Mouse (Mus musculus) embryonic facial prominence, embryonic 12.5 days (tissue): ENCODE measurements at regions not wholly inside any gene's neighbourhood (a gene's known extent, or its start where the extent isn't known, plus 50 kb on each side); places are given as distances from the start of the nearest gene placed in this dataset.

ENCODE experiments used
- ATAC-seq: fragments of 200-750 bp; cut with Nextera tagmentation; 2 replicates; pipeline ENCODE4 v1.8.0; 2017; ENCODE audit not compliant: insufficient number of reproducible peaks, insufficient read depth, low FRiP score, low TSS enrichment
- H3K27ac ChIP-seq: fragments of 300-500 bp; sonication (generic); 2 replicates; pipeline ENCODE4 v1.5.1; 2016; ENCODE audit warnings: mild to moderate bottlenecking
- H3K27me3 ChIP-seq: fragments of 300-500 bp; sonication (generic); 2 replicates; pipeline ENCODE4 v1.6.1; 2016; ENCODE audit warnings: mild to moderate bottlenecking, moderate library complexity
- H3K36me3 ChIP-seq: fragments of 300-500 bp; sonication (generic); 2 replicates; pipeline ENCODE4 v1.6.1; 2016; ENCODE audit warnings: mild to moderate bottlenecking
- H3K4me1 ChIP-seq: fragments of 300-500 bp; sonication (generic); 2 replicates; pipeline ENCODE4 v1.6.1; 2016
- H3K4me2 ChIP-seq: fragments of 300-500 bp; sonication (generic); replicated peaks from 2 replicates; pipeline ENCODE4 v1.6.1; 2016; ENCODE audit warnings: mild to moderate bottlenecking, moderate library complexity
- H3K4me3 ChIP-seq: fragments of 300-500 bp; sonication (generic); 2 replicates; pipeline ENCODE4 v1.5.1; 2016; ENCODE audit warnings: mild to moderate bottlenecking
- H3K9ac ChIP-seq: fragments of 300-500 bp; sonication (generic); 2 replicates; pipeline ENCODE4 v1.6.1; 2016; ENCODE audit warnings: mild to moderate bottlenecking, moderate library complexity
- H3K9me3 ChIP-seq: fragments of 300-500 bp; sonication (generic); 2 replicates; pipeline ENCODE4 v1.6.1; 2016; ENCODE audit warnings: mild to moderate bottlenecking, moderate library complexity
- WGBS: fragments of 180-500 bp; shearing (Covaris S2); methylation state at CpG from one replicate; pipeline ENCODE4 v1.1.7; 2016; 5-methylcytosine and 5-hydroxymethylcytosine counted together

DNA sequence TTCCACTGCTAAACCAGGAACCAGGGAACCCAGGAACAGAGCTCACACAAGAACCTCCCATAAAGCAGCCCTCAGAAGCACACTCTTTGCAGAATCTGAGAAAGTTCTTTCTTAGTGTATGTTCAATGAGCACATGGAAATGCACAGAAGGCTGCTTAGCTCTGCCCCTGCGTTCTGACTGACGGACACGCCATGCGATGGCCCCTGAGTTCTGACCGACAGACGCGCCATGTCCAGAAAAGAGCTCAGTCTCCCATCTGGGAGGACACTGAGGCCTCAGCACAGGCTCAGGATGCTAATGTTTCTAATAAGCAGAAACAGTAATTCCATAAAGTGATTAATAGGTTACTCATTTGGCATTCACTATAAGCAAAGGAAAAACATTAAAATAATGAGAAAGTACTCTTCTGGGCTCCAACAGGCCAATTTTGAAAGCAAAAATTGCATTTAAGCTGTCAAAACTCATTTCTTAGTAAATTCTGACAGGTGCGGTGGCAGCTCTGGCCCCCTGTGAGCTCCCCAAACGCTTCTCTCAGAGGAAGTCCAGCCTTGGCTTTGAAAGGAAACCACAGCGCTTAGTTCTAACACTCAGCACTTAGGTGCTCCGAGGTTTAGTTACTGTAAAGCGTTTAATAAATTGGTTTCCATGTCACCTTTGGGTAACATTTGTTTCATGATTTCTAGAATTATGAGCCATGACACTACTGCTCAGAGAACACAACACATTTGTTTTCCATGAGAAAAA, 309.9 kb upstream of the Smim15 start:
- H3K4me2 ChIP-seq, result no peak overlapping the region
- no peak overlapping the region for H3K9ac ChIP-seq
- no peak overlapping the region for H3K27ac ChIP-seq
- no peak overlapping the region for H3K4me3 ChIP-seq
- peaks cover 13% of the 10 kb centered on the region for H3K36me3 ChIP-seq
- ATAC-seq, result no peak
- H3K27me3 ChIP-seq, result no peaks in the 10 kb centered on the region
- no peaks in the 10 kb centered on the region for H3K4me1 ChIP-seq
- 85% methylated on average over 12 of the region's 12 CpGs for WGBS
- H3K9me3 ChIP-seq, result no peaks in the 10 kb centered on the region

DNA sequence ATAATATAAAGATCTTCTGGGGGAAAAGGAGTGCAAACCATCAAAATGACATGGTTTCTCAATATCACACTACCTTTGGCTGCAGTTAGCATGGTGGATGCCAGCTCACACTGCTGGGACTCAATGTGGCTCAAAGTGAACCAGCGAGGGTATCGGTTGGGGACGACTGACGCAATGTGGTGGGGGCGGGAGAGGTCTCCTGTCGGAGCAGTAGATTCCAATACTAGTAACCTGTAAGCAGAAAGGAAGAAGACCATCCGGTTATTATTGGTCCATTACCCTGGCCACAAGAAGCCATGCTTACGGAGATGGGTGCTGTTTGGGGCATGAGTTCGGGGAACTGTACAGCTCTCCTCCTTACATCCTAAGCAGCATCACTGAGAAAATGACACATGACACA, 313.3 kb upstream of the Smim15 start:
- Histone ChIP-seq H3K36me3 (peaks cover 40% of the 10 kb centered on the region), H3K4me2 (no peak overlapping the region), H3K9ac (no peak overlapping the region), H3K4me1 (no peaks in the 10 kb centered on the region), H3K27me3 (no peaks in the 10 kb centered on the region), H3K4me3 (no peak overlapping the region), H3K9me3 (no peaks in the 10 kb centered on the region), H3K27ac (no peak overlapping the region)
- ATAC-seq, result no peak
- 94% methylated on average over 9 of the region's 9 CpGs for WGBS

DNA sequence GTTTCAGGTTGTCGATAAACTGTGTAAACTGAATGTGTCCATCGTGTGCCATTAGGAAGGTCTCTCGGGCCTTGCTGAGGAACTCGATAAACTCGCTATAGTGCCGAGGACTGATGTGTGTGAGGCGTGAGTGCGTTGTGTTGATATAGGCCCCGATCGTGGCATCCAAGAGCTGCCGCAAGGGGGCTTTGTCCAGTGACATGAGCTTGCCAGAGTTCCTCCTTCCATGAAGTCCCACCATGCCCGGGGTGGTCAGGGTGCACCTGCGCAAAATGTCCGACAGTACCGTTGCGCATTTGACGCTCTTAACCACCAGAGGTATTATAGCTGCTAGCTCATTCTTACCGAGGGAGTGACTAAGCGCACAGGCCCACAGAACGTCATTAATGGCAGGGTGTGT, 317.8 kb upstream of the Smim15 start:
- Histone ChIP-seq H3K4me1 (no peaks in the 10 kb centered on the region), H3K4me2 (no peak overlapping the region), H3K36me3 (peaks cover 40% of the 10 kb centered on the region), H3K4me3 (no peak overlapping the region), H3K9me3 (no peaks in the 10 kb centered on the region), H3K27me3 (no peaks in the 10 kb centered on the region), H3K9ac (no peak overlapping the region), H3K27ac (no peak overlapping the region)
- 96% methylated on average over 20 of the region's 20 CpGs for WGBS
- ATAC-seq, result no peak

DNA sequence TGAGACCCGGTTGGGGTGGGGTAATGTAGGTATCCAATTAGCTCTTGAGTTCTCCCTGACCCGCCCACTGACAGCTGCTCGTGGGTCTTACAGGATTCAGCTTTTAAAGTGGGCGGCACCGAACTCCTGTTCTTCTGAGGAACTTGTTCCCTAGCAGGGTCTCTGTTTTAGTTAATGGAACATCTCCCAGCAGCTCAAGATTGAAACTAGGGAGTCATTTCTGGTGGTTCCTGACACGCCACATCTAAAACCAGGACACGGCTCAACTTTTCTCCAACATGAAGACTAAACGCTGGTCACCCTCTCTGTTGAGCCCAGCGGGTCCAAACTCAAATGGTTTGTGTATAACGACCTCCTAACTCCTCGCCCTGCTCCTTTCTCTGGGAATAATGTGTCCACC, 322.3 kb upstream of the Smim15 start:
- no peak for ATAC-seq
- H3K36me3 ChIP-seq, result peaks cover 8% of the 10 kb centered on the region
- 88% methylated on average over 11 of the region's 11 CpGs for WGBS
- no peak overlapping the region for H3K4me2 ChIP-seq
- no peak overlapping the region for H3K27ac ChIP-seq
- H3K9me3 ChIP-seq, result no peaks in the 10 kb centered on the region
- H3K27me3 ChIP-seq, result no peaks in the 10 kb centered on the region
- no peak overlapping the region for H3K4me3 ChIP-seq
- H3K9ac ChIP-seq, result no peak overlapping the region
- H3K4me1 ChIP-seq, result peaks cover 5% of the 10 kb centered on the region; the same call in 1 of the 2 replicates

DNA sequence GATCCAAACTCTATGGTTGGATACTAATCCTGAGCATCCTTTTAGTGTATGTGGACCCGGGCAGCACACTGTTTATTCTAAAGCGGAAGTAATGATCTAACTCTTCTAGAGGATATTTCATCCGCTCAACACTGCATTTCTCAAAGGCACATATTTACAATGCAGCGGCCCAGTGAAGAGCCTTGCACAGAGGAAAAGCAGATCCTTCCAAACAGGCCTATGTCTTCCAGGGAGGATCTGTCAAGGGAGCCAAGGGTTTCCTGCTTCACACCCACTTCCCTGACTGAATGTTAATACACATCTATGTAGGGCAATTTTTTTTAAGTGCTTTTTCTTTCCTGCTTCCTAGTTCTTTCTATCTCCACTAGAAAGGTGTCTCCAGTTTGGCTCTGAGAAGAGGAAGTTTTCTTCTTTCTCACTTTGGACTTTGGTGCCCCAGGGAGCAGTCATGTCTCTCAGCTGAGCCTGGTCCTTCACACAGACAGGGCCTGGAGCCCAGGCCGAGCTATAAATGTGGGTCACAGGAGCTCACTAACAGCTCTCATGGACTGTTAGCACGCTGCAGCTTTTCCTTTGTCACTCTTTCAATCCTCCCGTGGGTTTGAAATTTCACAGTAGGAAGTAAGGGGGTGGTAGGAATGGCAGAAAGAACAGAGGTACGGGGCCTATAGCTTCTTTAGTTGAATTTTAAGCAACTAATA, 323.2 kb upstream of the Smim15 start:
- Histone ChIP-seq H3K36me3 (no peaks in the 10 kb centered on the region), H3K9ac (no peak overlapping the region), H3K9me3 (no peaks in the 10 kb centered on the region), H3K4me1 (peaks cover 5% of the 10 kb centered on the region; the same call in 1 of the 2 replicates), H3K4me3 (no peak overlapping the region), H3K27me3 (no peaks in the 10 kb centered on the region), H3K4me2 (no peak overlapping the region), H3K27ac (no peak overlapping the region)
- no peak for ATAC-seq
- WGBS, result 72% methylated on average over 8 of the region's 8 CpGs

DNA sequence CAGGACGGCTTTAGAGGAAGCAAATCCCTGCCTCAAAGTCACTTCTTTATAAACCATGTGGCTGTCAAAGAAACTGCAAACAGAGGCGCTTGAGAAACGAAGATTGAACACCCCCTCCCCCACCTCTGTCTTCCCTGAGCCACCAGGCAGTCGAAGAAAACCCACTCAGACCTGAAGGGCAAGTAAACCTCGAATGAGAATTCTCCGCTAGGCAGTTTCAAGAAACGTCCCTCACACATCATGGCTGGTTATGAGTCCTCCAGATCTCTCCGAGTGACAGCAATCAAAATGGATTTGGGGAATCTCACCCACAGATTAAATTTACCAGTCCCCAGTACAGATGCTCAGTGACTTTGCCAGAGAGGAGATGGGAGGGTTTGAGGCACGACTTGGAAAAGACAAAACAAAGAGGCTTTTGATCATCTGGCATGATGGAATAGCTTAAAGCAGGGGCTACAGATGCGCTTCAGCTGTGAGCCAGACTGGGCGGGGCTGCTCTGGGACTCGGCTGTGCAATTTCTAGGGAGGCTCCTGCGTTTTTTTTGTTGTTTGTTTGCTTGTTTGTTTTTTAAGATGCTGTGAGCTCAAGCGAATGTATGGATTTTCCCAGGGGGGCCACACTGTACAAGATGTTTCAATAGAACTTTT, 325.1 kb upstream of the Smim15 start:
- WGBS, result 23% methylated on average over 14 of the region's 14 CpGs
- H3K4me3 ChIP-seq, result no peak overlapping the region
- no peaks in the 10 kb centered on the region for H3K27me3 ChIP-seq
- no peak overlapping the region for H3K4me2 ChIP-seq
- 0 out of 2 replicates have a peak overlapping the region, but pooled peaks have one; percentile 17 for H3K27ac ChIP-seq
- H3K4me1 ChIP-seq, result peaks cover 5% of the 10 kb centered on the region; the same call in 1 of the 2 replicates
- H3K36me3 ChIP-seq, result no peaks in the 10 kb centered on the region
- ATAC-seq, result no peak
- no peaks in the 10 kb centered on the region for H3K9me3 ChIP-seq
- no peak overlapping the region for H3K9ac ChIP-seq

DNA sequence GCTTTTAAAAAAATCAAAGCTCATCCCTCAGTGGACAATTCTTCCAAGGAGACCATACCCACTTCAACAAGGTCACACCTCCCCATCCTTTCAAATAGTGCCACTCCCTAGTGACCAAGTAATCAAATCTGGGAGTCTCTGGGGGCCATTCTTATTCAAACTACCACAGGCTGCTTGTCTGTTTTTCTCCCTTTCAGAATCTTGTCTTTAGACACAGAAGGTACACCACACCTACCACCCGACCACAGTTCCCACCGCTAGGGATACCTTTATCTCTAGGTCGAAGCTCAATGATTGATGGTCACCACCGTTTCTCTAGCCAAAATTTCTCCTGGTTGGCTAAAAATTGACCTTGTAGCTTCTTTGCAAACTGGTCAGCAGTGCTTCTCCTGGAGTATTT, 328.6 kb upstream of the Smim15 start:
- peaks cover 5% of the 10 kb centered on the region; the same call in 1 of the 2 replicates for H3K4me1 ChIP-seq
- ATAC-seq, result no peak
- H3K27ac ChIP-seq, result no peak overlapping the region
- 90% methylated on average over 4 of the region's 4 CpGs for WGBS
- H3K9ac ChIP-seq, result no peak overlapping the region
- no peaks in the 10 kb centered on the region for H3K9me3 ChIP-seq
- no peaks in the 10 kb centered on the region for H3K27me3 ChIP-seq
- no peaks in the 10 kb centered on the region for H3K36me3 ChIP-seq
- no peak overlapping the region for H3K4me2 ChIP-seq
- H3K4me3 ChIP-seq, result no peak overlapping the region

DNA sequence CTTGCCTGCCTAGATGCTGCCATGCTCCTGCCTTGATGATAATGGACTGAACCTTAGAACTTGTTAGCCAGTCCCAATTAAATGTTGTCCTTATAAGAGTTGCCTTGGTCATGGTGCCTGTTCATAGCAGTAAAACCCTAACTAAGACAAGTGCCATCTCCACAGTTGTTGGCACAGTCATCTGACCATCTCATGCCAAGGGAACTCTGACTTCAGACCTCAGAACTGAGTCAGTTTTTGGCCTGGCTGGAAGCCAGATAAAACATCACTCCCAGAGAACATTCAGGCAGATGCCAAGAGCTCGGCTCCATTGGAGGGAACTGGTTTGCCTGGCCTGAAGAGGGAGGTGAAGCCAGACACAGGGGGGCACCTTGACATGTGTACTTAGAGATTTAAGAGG, 330.2 kb upstream of the Smim15 start:
- ATAC-seq, result no peak
- 79% methylated on average over 1 of the region's 1 CpGs for WGBS

DNA sequence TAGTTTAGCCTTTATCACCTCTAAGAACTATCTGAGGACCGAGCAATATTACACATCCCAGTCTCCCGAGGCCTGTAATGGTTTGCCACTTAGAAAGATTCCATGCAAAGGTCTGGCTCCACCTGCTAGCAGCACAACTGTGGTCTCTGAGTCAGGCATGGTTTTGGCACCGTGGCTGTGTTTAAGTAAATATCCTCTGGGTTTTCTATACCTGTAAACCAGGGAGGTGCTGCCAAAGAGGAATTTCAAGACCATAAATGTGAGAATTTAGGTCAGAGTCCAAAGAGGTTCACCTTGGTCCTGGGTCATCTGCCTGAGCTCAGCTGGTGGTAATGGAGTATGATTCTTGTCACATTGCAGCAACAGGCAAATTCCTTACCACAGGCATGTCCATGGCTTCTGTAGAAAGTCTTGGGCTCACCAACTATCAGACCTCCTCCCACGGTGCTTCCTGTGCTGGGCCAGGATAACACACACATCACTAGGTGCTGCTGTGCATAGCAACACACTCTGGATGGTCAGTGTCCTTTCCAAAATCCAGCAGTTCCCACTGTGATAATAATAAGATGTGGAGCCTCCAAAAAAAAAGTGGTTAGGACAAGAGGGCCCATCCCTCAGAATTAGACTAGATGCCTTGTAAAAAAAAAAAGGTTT, 332.8 kb upstream of the Smim15 start:
- H3K36me3 ChIP-seq, result no peaks in the 10 kb centered on the region
- no peaks in the 10 kb centered on the region for H3K4me1 ChIP-seq
- H3K9ac ChIP-seq, result no peak overlapping the region
- H3K27me3 ChIP-seq, result no peaks in the 10 kb centered on the region
- no peak overlapping the region for H3K27ac ChIP-seq
- no peak overlapping the region for H3K4me2 ChIP-seq
- H3K4me3 ChIP-seq, result no peak overlapping the region
- H3K9me3 ChIP-seq, result no peaks in the 10 kb centered on the region
- no peak for ATAC-seq
- 83% methylated on average over 4 of the region's 4 CpGs for WGBS

More for the DNA sequence above, 330.2 kb upstream of the Smim15 start:
- Histone ChIP-seq H3K36me3 (no peaks in the 10 kb centered on the region), H3K27me3 (no peaks in the 10 kb centered on the region), H3K4me1 (no peaks in the 10 kb centered on the region), H3K9ac (no peak overlapping the region), H3K27ac (no peak overlapping the region), H3K4me3 (no peak overlapping the region), H3K9me3 (no peaks in the 10 kb centered on the region), H3K4me2 (no peak overlapping the region)

DNA sequence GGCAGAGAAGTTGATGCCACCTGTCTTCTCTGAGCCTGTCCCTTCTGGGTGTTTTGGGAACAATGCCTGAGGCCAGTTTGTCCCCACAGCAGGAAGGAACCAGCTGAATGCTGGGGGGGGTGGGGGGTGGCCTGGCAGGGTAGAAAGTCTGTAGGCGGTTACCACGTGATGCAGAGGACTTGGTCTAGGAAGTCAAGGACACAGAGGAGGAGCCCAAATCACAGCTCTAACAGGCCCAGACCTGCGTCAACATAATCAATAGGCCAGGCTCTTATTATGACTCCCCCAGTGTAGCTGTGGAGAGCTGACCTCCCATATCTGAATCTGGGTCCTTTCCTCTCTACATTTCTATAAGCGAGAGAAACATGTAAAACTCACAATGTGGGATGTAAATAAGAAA, 333.9 kb upstream of the Smim15 start:
- Histone ChIP-seq H3K4me3 (no peak overlapping the region), H3K36me3 (no peaks in the 10 kb centered on the region), H3K9ac (no peak overlapping the region), H3K27ac (no peak overlapping the region), H3K4me2 (no peak overlapping the region), H3K9me3 (no peaks in the 10 kb centered on the region), H3K27me3 (no peaks in the 10 kb centered on the region), H3K4me1 (no peaks in the 10 kb centered on the region)
- ATAC-seq, result no peak
- 74% methylated on average over 4 of the region's 4 CpGs for WGBS

DNA sequence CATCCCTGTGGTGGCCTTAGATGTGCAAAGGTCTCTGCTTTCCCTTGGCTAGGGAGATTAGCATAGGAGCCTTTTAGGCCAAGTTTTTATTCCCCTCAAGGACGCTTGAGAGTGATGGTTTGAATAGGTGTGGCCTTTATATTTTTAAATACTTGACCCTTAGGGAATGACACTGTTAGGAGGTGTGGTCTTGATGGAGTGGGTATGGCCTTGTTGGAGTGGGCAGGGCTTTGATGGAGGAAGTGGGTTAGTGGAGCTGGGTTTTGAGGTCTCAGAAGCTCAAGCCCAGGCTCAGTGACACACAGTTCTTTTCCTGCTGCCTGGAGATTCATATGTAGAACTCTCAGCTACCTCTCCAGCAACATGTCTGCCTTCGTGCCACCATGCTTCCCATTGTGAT, 334.4 kb upstream of the Smim15 start:
- WGBS, result 57% methylated on average over 2 of the region's 2 CpGs
- Histone ChIP-seq H3K27me3 (no peaks in the 10 kb centered on the region), H3K27ac (no peak overlapping the region), H3K9ac (no peak overlapping the region), H3K36me3 (no peaks in the 10 kb centered on the region), H3K4me2 (no peak overlapping the region), H3K9me3 (no peaks in the 10 kb centered on the region), H3K4me3 (no peak overlapping the region), H3K4me1 (no peaks in the 10 kb centered on the region)
- no peak for ATAC-seq
